Mouse (Mus musculus): Measurements from ENCODE around the gene Napepld.
"Not testable (repeated sequence)": the region's sequence is repeated elsewhere in the genome, so short reads cannot be mapped to it uniquely, and the experiment has no call there.

Napepld gene

GRCm38 (mm10) chr5:21706546-21706945 lies 5.3 kb upstream of the Napepld start:
- DNase-seq (ENCODE audit: low spot score), result no peak

- no peak for DNase-seq (ENCODE audit: low spot score)
These were observed 2.5 kb upstream of the Napepld start for GRCm38 (mm10) chr5:21703708-21704107.

- no peak for DNase-seq (ENCODE audit: low spot score)
These were observed 1.8 kb upstream of the Napepld start for GRCm38 (mm10) chr5:21702873-21703475.

GRCm38 (mm10) chr5:21702009-21702364 lies 791 bp upstream of the Napepld start:
- no peak for DNase-seq (ENCODE audit: low spot score)

GRCm38 (mm10) chr5:21700934-21701333 lies 262 bp downstream of the Napepld start:
- no peak for DNase-seq (ENCODE audit: low spot score)

GRCm38 (mm10) chr5:21700272-21700821 lies 849 bp downstream of the Napepld start:
- no peak for DNase-seq (ENCODE audit: low spot score)

GRCm38 (mm10) chr5:21699555-21699954 lies 1.6 kb downstream of the Napepld start:
- not testable (repeated sequence) for DNase-seq (ENCODE audit: low spot score)

GRCm38 (mm10) chr5:21694854-21695490 lies 6.2 kb downstream of the Napepld start:
- no peak for DNase-seq (ENCODE audit: low spot score)

GRCm38 (mm10) chr5:21693372-21693870 lies 7.8 kb downstream of the Napepld start:
- DNase-seq (ENCODE audit: low spot score), result no peak

- no peak for DNase-seq (ENCODE audit: low spot score)
These were observed 9.0 kb downstream of the Napepld start for GRCm38 (mm10) chr5:21692230-21692629.

GRCm38 (mm10) chr5:21687042-21687441 lies 14.2 kb downstream of the Napepld start:
- DNase-seq (ENCODE audit: low spot score), result no peak

- DNase-seq (ENCODE audit: low spot score), result no peak
These were observed 16.2 kb downstream of the Napepld start for GRCm38 (mm10) chr5:21685001-21685400.

- DNase-seq (ENCODE audit: low spot score), result no peak
These were observed 17.4 kb downstream of the Napepld start for GRCm38 (mm10) chr5:21683811-21684210.

GRCm38 (mm10) chr5:21680940-21681339 lies 20.3 kb downstream of the Napepld start:
- DNase-seq (ENCODE audit: low spot score), result no peak

GRCm38 (mm10) chr5:21680029-21680428 lies 21.2 kb downstream of the Napepld start:
- DNase-seq (ENCODE audit: low spot score), result no peak

- DNase-seq (ENCODE audit: low spot score), result no peak
These were observed 22.8 kb downstream of the Napepld start for GRCm38 (mm10) chr5:21678363-21678762.

- DNase-seq (ENCODE audit: low spot score), result no peak
These were observed 23.3 kb downstream of the Napepld start for GRCm38 (mm10) chr5:21677939-21678338.

GRCm38 (mm10) chr5:21675494-21675893 lies 25.7 kb downstream of the Napepld start:
- DNase-seq (ENCODE audit: low spot score), result no peak

- DNase-seq (ENCODE audit: low spot score), result no peak
These were observed 26.2 kb downstream of the Napepld start for GRCm38 (mm10) chr5:21675019-21675418.

- DNase-seq (ENCODE audit: low spot score), result no peak
These were observed 27.5 kb downstream of the Napepld start for GRCm38 (mm10) chr5:21673742-21674141.

- no peak for DNase-seq (ENCODE audit: low spot score)
These were observed 28.2 kb downstream of the Napepld start for GRCm38 (mm10) chr5:21672812-21673635.

- DNase-seq (ENCODE audit: low spot score), result no peak
These were observed 31.9 kb downstream of the Napepld start for GRCm38 (mm10) chr5:21669307-21669706.

Measured in urinary bladder, postnatal 25 days (tissue).